Mouse (Mus musculus): ENCODE results near the gene Axin2.

Gene Axin2

GRCm38 (mm10) chr11:108973459-108973858 lies 53.3 kb downstream of the Axin2 start:
- 63% methylated on average over 4 of the region's 4 CpGs for WGBS

- 62% methylated on average over 5 of the region's 5 CpGs for WGBS
These were observed 53.7 kb downstream of the Axin2 start for GRCm38 (mm10) chr11:108973866-108974265.

GRCm38 (mm10) chr11:108975583-108975982 lies 55.4 kb downstream of the Axin2 start:
- WGBS: 66% methylated on average over 11 of the region's 11 CpGs

- WGBS: 29% methylated on average over 12 of the region's 12 CpGs
These were observed 60.4 kb downstream of the Axin2 start for GRCm38 (mm10) chr11:108980530-108980929.

- 40% methylated on average over 8 of the region's 8 CpGs for WGBS
These were observed 60.9 kb downstream of the Axin2 start for GRCm38 (mm10) chr11:108981012-108981411.

GRCm38 (mm10) chr11:108983409-108984064 lies 63.4 kb downstream of the Axin2 start:
- 67% methylated on average over 7 of the region's 7 CpGs for WGBS

GRCm38 (mm10) chr11:108984711-108985419 lies 64.7 kb downstream of the Axin2 start:
- 68% methylated on average over 5 of the region's 5 CpGs for WGBS

- WGBS: 68% methylated on average over 7 of the region's 7 CpGs
These were observed 65.7 kb downstream of the Axin2 start for GRCm38 (mm10) chr11:108985836-108986235.

- WGBS: 49% methylated on average over 3 of the region's 3 CpGs
These were observed 67.1 kb downstream of the Axin2 start for GRCm38 (mm10) chr11:108987226-108987625.

GRCm38 (mm10) chr11:108987705-108988104 lies 67.6 kb downstream of the Axin2 start:
- 84% methylated on average over 4 of the region's 4 CpGs for WGBS

- WGBS: 93% methylated on average over 6 of the region's 6 CpGs
These were observed 68.1 kb downstream of the Axin2 start for GRCm38 (mm10) chr11:108988258-108988657.

- 78% methylated on average over 8 of the region's 8 CpGs for WGBS
These were observed 69.8 kb downstream of the Axin2 start for GRCm38 (mm10) chr11:108989940-108990339.

- 84% methylated on average over 6 of the region's 6 CpGs for WGBS
These were observed 73.3 kb downstream of the Axin2 start for GRCm38 (mm10) chr11:108993414-108993813.

GRCm38 (mm10) chr11:108995196-108995989 lies 75.2 kb downstream of the Axin2 start:
- WGBS: 53% methylated on average over 10 of the region's 10 CpGs

GRCm38 (mm10) chr11:108995990-108996533 lies 75.9 kb downstream of the Axin2 start:
- WGBS: 50% methylated on average over 2 of the region's 2 CpGs

GRCm38 (mm10) chr11:108997816-108998215 lies 77.7 kb downstream of the Axin2 start:
- WGBS: 96% methylated on average over 3 of the region's 3 CpGs
